Mouse (Mus musculus) cerebellum, adult 2 months (tissue): ENCODE measurements around the gene Pcf11.

Experiments
- CTCF ChIP-seq: fragments of 200-500 bp; IDR thresholded peaks from 2 replicates; pipeline ENCODE4 v1.5.1; 2011; ENCODE audit warnings: low read depth, mild to moderate bottlenecking, control low read depth, low read length, moderate library complexity, borderline replicate concordance; ENCODE audit not compliant: insufficient read depth
- POLR2A ChIP-seq: fragments of 200-500 bp; IDR thresholded peaks from 2 replicates; pipeline ENCODE4 v1.6.1; 2011; ENCODE audit warnings: low read length, control low read depth, borderline replicate concordance; ENCODE audit not compliant: insufficient read depth

GRCm38 (mm10) chr7:92703661-92704060 is 33.9 kb upstream of the Pcf11 start:
- TF ChIP-seq CTCF (no peak), POLR2A (no peak)
